24 mouse cellular contexts compared by ENCODE assay signal in the genomic region with DNA sequence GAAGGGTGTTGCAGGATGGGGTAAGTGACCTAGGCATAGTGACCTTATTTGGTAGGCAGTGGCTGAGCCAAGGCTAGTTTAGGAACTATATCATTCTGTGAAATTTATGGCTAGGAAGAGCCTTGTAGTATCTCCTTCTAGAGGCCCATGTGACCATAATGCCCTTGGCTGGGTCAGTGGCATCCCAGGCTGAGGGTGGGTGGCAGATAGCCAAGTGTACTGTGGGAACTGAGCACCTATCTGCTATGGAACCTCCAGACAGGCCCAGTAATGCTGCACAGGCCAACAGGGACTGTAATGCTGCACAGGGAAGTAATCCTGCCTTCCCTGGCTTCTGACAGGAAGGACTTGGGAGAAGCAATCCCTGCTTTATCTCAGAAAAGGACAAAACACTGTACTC.
DNase-seq lines count a peak whose midpoint lies in the region; ATAC-seq lines count a peak whose summit lies in the region.
"Had no signal": no experiment of that assay in that cellular context is flagged by ENCODE, and none has a peak within 500 bp of the region (broad histone marks: within the 10 kb centered on the region; RNA-seq: fewer than 3 reads in every experiment).

No protein-coding gene starts in this region.

- H3K4me1 ChIP-seq in heart, embryonic 15.5 days (replicated peaks), result peaks cover 20% of the 10 kb centered on the region
- H3K4me1 ChIP-seq: liver, embryonic 13.5 days had no signal

- no peak overlapping the region for H3K4me3 ChIP-seq in heart, embryonic 15.5 days
- H3K4me3 ChIP-seq: forebrain, embryonic 10.5 days; heart, embryonic 10.5 days; hindbrain, embryonic 10.5 days; intestine, embryonic 15.5 days; liver, embryonic 13.5 days; midbrain, embryonic 12.5 days; neural tube, embryonic 15.5 days had no signal

- no peak overlapping the region for H3K27ac ChIP-seq in heart, embryonic 15.5 days
- H3K27ac ChIP-seq: forebrain, embryonic 10.5 days; heart, embryonic 10.5 days; hindbrain, embryonic 10.5 days; intestine, embryonic 15.5 days; kidney, postnatal 0 days; liver, embryonic 13.5 days; midbrain, embryonic 12.5 days had no signal

- H3K4me2 ChIP-seq in heart, embryonic 15.5 days, result no peak overlapping the region
- H3K4me2 ChIP-seq: intestine, embryonic 15.5 days; liver, embryonic 13.5 days; midbrain, embryonic 12.5 days; neural tube, embryonic 15.5 days had no signal

- H3K27me3 ChIP-seq in heart, embryonic 15.5 days, result peaks cover 8% of the 10 kb centered on the region; the same call in 1 of the 2 replicates
- H3K27me3 ChIP-seq: intestine, embryonic 15.5 days; liver, embryonic 13.5 days had no signal

- H3K9me3 ChIP-seq in heart, embryonic 15.5 days (replicated peaks), result no peaks in the 10 kb centered on the region
- H3K9me3 ChIP-seq: forebrain, embryonic 10.5 days; heart, embryonic 10.5 days; hindbrain, embryonic 10.5 days; intestine, embryonic 15.5 days; liver, embryonic 13.5 days; midbrain, embryonic 12.5 days; neural tube, embryonic 15.5 days had no signal

- intact Hi-C loops in heart, postnatal 25 days (cut with DNase I), result no loop called here

- H3K36me3 ChIP-seq in heart, embryonic 15.5 days, result no peaks in the 10 kb centered on the region
- H3K36me3 ChIP-seq: forebrain, embryonic 10.5 days; heart, embryonic 10.5 days; hindbrain, embryonic 10.5 days; intestine, embryonic 15.5 days; liver, embryonic 13.5 days; midbrain, embryonic 12.5 days; neural tube, embryonic 15.5 days had no signal

- no peak for DNase-seq in heart, postnatal 25 days (ENCODE audit: low spot score)
- DNase-seq in kidney, postnatal 14 days, result peak; percentile 32
- DNase-seq in kidney, postnatal 4 days, result no peak
- DNase-seq in adrenal gland, adult 8-10 months, result peak; percentile 63
- DNase-seq in adrenal gland, postnatal 36 days, result peak; percentile 72 to 77
- no peak for DNase-seq in yolk sac, embryonic 10.5 days (ENCODE audit: low spot score)
- DNase-seq: cerebellum, adult 11-12 months; cerebellum, postnatal 14 days; gastrocnemius, postnatal 36 days; liver, embryonic 13.5 days; lung, adult 2 months; lung, postnatal 14 days; retina, postnatal 1 day; right cerebral cortex, postnatal 25 days; spleen, adult 18-20 months had no signal

- no peak overlapping the region for H3K9ac ChIP-seq in heart, embryonic 15.5 days
- H3K9ac ChIP-seq: intestine, embryonic 15.5 days; liver, embryonic 13.5 days; midbrain, embryonic 12.5 days; neural tube, embryonic 15.5 days had no signal

- peak; percentile 35 for ATAC-seq in heart, embryonic 15.5 days (replicated peaks; ENCODE audit: insufficient number of reproducible peaks, insufficient read depth, low FRiP score, low read depth)
- ATAC-seq: hindbrain, embryonic 16.5 days; intestine, embryonic 15.5 days had no signal

Comparison
In these comparisons a context has a peak if more than half of its experiments do, and no peak if none do; other contexts are left out.
1. DNase-seq: peak in kidney, postnatal 14 days (single experiment), adrenal gland, adult 8-10 months (single experiment) and adrenal gland, postnatal 36 days (2 of 2); none in heart, postnatal 25 days (single experiment), kidney, postnatal 4 days (0 of 2) and yolk sac, embryonic 10.5 days (single experiment).